Mouse (Mus musculus) G1E (cell line): ENCODE results near the gene Trp53rkb. TPM values are rescaled to one million over a fixed set of nuclear protein-coding genes. Genes with fewer than 3 reads are reported as not detected.

ENCODE experiments used
- ATAC-seq: 2 replicates; pipeline ENCODE4 v1.8.0; 2016; ENCODE audit warnings: mild to moderate bottlenecking; ENCODE audit not compliant: insufficient number of reproducible peaks, poor library complexity, low FRiP score, severe bottlenecking; ENCODE audit errors: extremely low read depth
- DNase-seq: peaks from one replicate; pipeline ENCODE4 v3.0.0; 2012; ENCODE audit warnings: low spot score
- H3K27me3 ChIP-seq: 2 replicates; pipeline ENCODE4 v1.6.1; 2012; ENCODE audit warnings: mild to moderate bottlenecking, low read length, inconsistent platforms; ENCODE audit not compliant: insufficient read depth
- H3K36me3 ChIP-seq: replicated peaks from 2 replicates; pipeline ENCODE3; 2012; ENCODE audit warnings: mild to moderate bottlenecking, inconsistent platforms
- H3K4me1 ChIP-seq: 2 replicates; pipeline ENCODE4 v1.6.1; 2012; ENCODE audit warnings: low read depth, low read length, inconsistent platforms, mixed read lengths; ENCODE audit not compliant: insufficient read depth
- H3K4me3 ChIP-seq: 2 replicates; pipeline ENCODE4 v1.5.1; 2012; ENCODE audit warnings: low read depth, mild to moderate bottlenecking, inconsistent platforms, low read length, moderate library complexity, mixed read lengths
- H3K9me3 ChIP-seq: replicated peaks from 2 replicates; pipeline ENCODE4 v1.6.1; 2012; ENCODE audit warnings: inconsistent platforms
- CTCF ChIP-seq: IDR thresholded peaks from 2 replicates; pipeline ENCODE4 v1.5.1; 2012; ENCODE audit warnings: low read depth, low read length, inconsistent platforms, mixed read lengths
- GATA1 ChIP-seq: IDR thresholded peaks from 2 replicates; pipeline ENCODE4 v1.6.1; 2012; ENCODE audit warnings: borderline replicate concordance, low read length, inconsistent platforms, mixed read lengths
- GATA2 ChIP-seq: IDR thresholded peaks from 2 replicates; pipeline ENCODE4 v1.6.1; 2012; ENCODE audit warnings: low read depth, low read length, inconsistent platforms, borderline replicate concordance
- POLR2AphosphoS5 ChIP-seq: IDR thresholded peaks from 2 replicates; pipeline ENCODE4 v1.6.1; 2012; ENCODE audit warnings: low read depth, low read length, inconsistent platforms; ENCODE audit not compliant: insufficient replicate concordance
- TAL1 ChIP-seq: conservative IDR thresholded peaks from 2 replicates; pipeline ENCODE4 v1.6.1; 2012; ENCODE audit warnings: low read depth, low read length, inconsistent platforms, mixed read lengths
- polyA plus RNA-seq: library from polyadenylated mRNA; stranded (reverse); fragments of >175 nt; gene quantifications from 2 replicates; pipeline ENCODE4 v1.2.3, GENCODE M21; 2012
- total RNA-seq, 2 experiments: library from RNA; stranded (forward) in 1 of 2; stranded (reverse) in 1 of 2; fragments of 200-1000 nt in 1 of 2; fragments of >200 nt in 1 of 2; fragmentation: Nextera tagmentation in 1 of 2; gene quantifications; 2 replicates each; pipeline ENCODE4 v1.2.3; 2014 to 2017

Trp53rkb gene
- total and polyA plus RNA-seq, 3 experiments = 2.9 to 6.2 (median 3.9) TPM

GRCm38 (mm10) chr2:166754760-166755159 is 37.6 kb upstream of the Trp53rkb start:
- DNase-seq (no peak), ATAC-seq (no peak)
- H3K4me3 ChIP-seq = no peak overlapping the region

GRCm38 (mm10) chr2:166757969-166758368 is 34.4 kb upstream of the Trp53rkb start:
- no peaks in the 10 kb centered on the region for H3K36me3 ChIP-seq
- no peaks in the 10 kb centered on the region for H3K9me3 ChIP-seq
- TF ChIP-seq POLR2AphosphoS5 (no peak), GATA2 (no peak), GATA1 (no peak), CTCF (no peak), TAL1 (no peak)
- H3K4me3 ChIP-seq = no peak overlapping the region
- H3K4me1 ChIP-seq = peaks cover under 1% of the 10 kb centered on the region
- H3K27me3 ChIP-seq = no peaks in the 10 kb centered on the region
- no peak for ATAC-seq
- DNase-seq = no peak

More at GRCm38 (mm10) chr2:166754760-166755159, 37.6 kb upstream of the Trp53rkb start:
- H3K27me3 ChIP-seq = no peaks in the 10 kb centered on the region
- no peak for TF ChIP-seq GATA2
- no peak for TF ChIP-seq CTCF
- TF ChIP-seq GATA1 = no peak
- TF ChIP-seq TAL1 = no peak
- no peak for TF ChIP-seq POLR2AphosphoS5
- no peaks in the 10 kb centered on the region for H3K9me3 ChIP-seq
- no peaks in the 10 kb centered on the region for H3K36me3 ChIP-seq
- H3K4me1 ChIP-seq = peaks cover 2% of the 10 kb centered on the region

- no peak for TF ChIP-seq TAL1
- TF ChIP-seq GATA2 = no peak
- no peak for TF ChIP-seq CTCF
- no peak for TF ChIP-seq POLR2AphosphoS5
- no peak for TF ChIP-seq GATA1
- ATAC-seq (no peak), DNase-seq (no peak)
- H3K4me3 ChIP-seq = no peak overlapping the region
- no peaks in the 10 kb centered on the region for H3K9me3 ChIP-seq
- no peaks in the 10 kb centered on the region for H3K4me1 ChIP-seq
- H3K27me3 ChIP-seq = peaks cover 3% of the 10 kb centered on the region; the same call in 1 of the 2 replicates
- no peaks in the 10 kb centered on the region for H3K36me3 ChIP-seq
These were observed 28.3 kb upstream of the Trp53rkb start for GRCm38 (mm10) chr2:166764051-166764450.

GRCm38 (mm10) chr2:166767591-166767990 is 24.7 kb upstream of the Trp53rkb start:
- TF ChIP-seq CTCF (no peak), GATA2 (no peak), POLR2AphosphoS5 (no peak), TAL1 (no peak), GATA1 (no peak)
- H3K36me3 ChIP-seq = no peaks in the 10 kb centered on the region
- no peaks in the 10 kb centered on the region for H3K4me1 ChIP-seq
- ATAC-seq = no peak
- peaks cover 3% of the 10 kb centered on the region; the same call in 1 of the 2 replicates for H3K27me3 ChIP-seq
- H3K4me3 ChIP-seq = no peak overlapping the region
- no peaks in the 10 kb centered on the region for H3K9me3 ChIP-seq
- no peak for DNase-seq

- TF ChIP-seq TAL1 (no peak), CTCF (no peak), GATA2 (no peak), GATA1 (no peak), POLR2AphosphoS5 (no peak)
- no peaks in the 10 kb centered on the region for H3K9me3 ChIP-seq
- no peak for DNase-seq
- H3K4me1 ChIP-seq = no peaks in the 10 kb centered on the region
- no peaks in the 10 kb centered on the region for H3K36me3 ChIP-seq
- no peak overlapping the region for H3K4me3 ChIP-seq
- ATAC-seq = no peak
- H3K27me3 ChIP-seq = peaks cover 4% of the 10 kb centered on the region; the same call in 1 of the 2 replicates
These were observed 20.9 kb upstream of the Trp53rkb start for GRCm38 (mm10) chr2:166771396-166771795.

GRCm38 (mm10) chr2:166773587-166773986 is 18.7 kb upstream of the Trp53rkb start:
- H3K27me3 ChIP-seq = peaks cover 12% of the 10 kb centered on the region; the same call in 1 of the 2 replicates
- no peaks in the 10 kb centered on the region for H3K36me3 ChIP-seq
- ATAC-seq (no peak), DNase-seq (no peak)
- no peaks in the 10 kb centered on the region for H3K9me3 ChIP-seq
- H3K4me1 ChIP-seq = no peaks in the 10 kb centered on the region
- no peak overlapping the region for H3K4me3 ChIP-seq
- TF ChIP-seq GATA1 (no peak), TAL1 (no peak), POLR2AphosphoS5 (no peak), CTCF (no peak), GATA2 (no peak)

GRCm38 (mm10) chr2:166774275-166774674 is 18.1 kb upstream of the Trp53rkb start:
- ATAC-seq = no peak
- no peak overlapping the region for H3K4me3 ChIP-seq

More at GRCm38 (mm10) chr2:166774275-166774674, 18.1 kb upstream of the Trp53rkb start:
- Histone ChIP-seq H3K27me3 (peaks cover 12% of the 10 kb centered on the region; the same call in 1 of the 2 replicates), H3K36me3 (no peaks in the 10 kb centered on the region), H3K4me1 (no peaks in the 10 kb centered on the region), H3K9me3 (no peaks in the 10 kb centered on the region)
- TF ChIP-seq CTCF (no peak), GATA2 (no peak), POLR2AphosphoS5 (no peak), GATA1 (no peak), TAL1 (no peak)
- no peak for DNase-seq
